Comparison of ENCODE assay signal across 9 mouse cellular contexts in genomic region chr13:96853256-96853655, GRCm38 (mm10).
A peak's percentile ranks its signal among the peaks of the same experiment; 100 is the strongest.
DNase-seq lines count a peak whose midpoint lies in the region; ATAC-seq lines count a peak whose summit lies in the region.
"Had no signal": no experiment of that assay in that cellular context is flagged by ENCODE, and none has a peak within 500 bp of the region (broad histone marks: within the 10 kb centered on the region; RNA-seq: fewer than 3 reads in every experiment).

No protein-coding gene starts in this region.

- ATAC-seq in cerebellum, adult (ENCODE audit: insufficient number of reproducible peaks, low FRiP score, low TSS enrichment), result no peak

- DNase-seq in adrenal gland, postnatal 10 days, result peak; percentile 3
- DNase-seq in adrenal gland, postnatal 25 days, result no peak
- DNase-seq in kidney, postnatal 14 days, result peak; percentile 7
- DNase-seq in kidney, adult 18-20 months, result no peak
- peak; percentile 15 for DNase-seq in thymus, postnatal 0 days (ENCODE audit: low spot score)
- DNase-seq in thymus, postnatal 10 days (ENCODE audit: low spot score in 2 of 2), result no peak
- DNase-seq in testis, postnatal 14 days (ENCODE audit: low spot score), result no peak
- DNase-seq: adrenal gland, adult 8-10 months had no signal

Comparison
In these comparisons a context has a peak if more than half of its experiments do, and no peak if none do; other contexts are left out.
1. DNase-seq: peak in adrenal gland, postnatal 10 days (single experiment), kidney, postnatal 14 days (single experiment) and thymus, postnatal 0 days (single experiment); none in adrenal gland, postnatal 25 days (single experiment), kidney, adult 18-20 months (single experiment), thymus, postnatal 10 days (0 of 2) and testis, postnatal 14 days (single experiment).